Mouse (Mus musculus): ENCODE data around the gene Serpine1. TPM values are rescaled to one million over a fixed set of nuclear protein-coding genes. Genes with fewer than 3 reads are reported as not detected.

Gene Serpine1
- polyA plus RNA-seq, 1 experiment from 2014 or later, result 0.39 TPM

- Histone ChIP-seq H3K27me3 (ENCODE audit: low read depth, poor library complexity, severe bottlenecking) (peaks cover 56% of the 10 kb centered on the region), H3K4me3 (no peak overlapping the region), H3K9me3 (replicated peaks) (no peaks in the 10 kb centered on the region), H3K36me3 (no peaks in the 10 kb centered on the region), H3K27ac (no peak overlapping the region), H3K4me1 (peaks cover 9% of the 10 kb centered on the region)
- 58% methylated on average over 3 of the region's 3 CpGs for WGBS
- DNase-seq (ENCODE audit: low spot score), result no peak
These were observed 47.8 kb downstream of the Serpine1 start for GRCm38 (mm10) chr5:137024318-137024717.

GRCm38 (mm10) chr5:137015913-137016312, 56.2 kb downstream of the Serpine1 start:
- Histone ChIP-seq H3K27ac (no peak overlapping the region), H3K27me3 (ENCODE audit: low read depth, poor library complexity, severe bottlenecking) (no peaks in the 10 kb centered on the region), H3K36me3 (no peaks in the 10 kb centered on the region), H3K9me3 (replicated peaks) (no peaks in the 10 kb centered on the region), H3K4me1 (no peaks in the 10 kb centered on the region), H3K4me3 (no peak overlapping the region)
- WGBS, result 90% methylated on average over 3 of the region's 3 CpGs
- DNase-seq (ENCODE audit: low spot score), result no peak

GRCm38 (mm10) chr5:137012401-137012950, 59.6 kb downstream of the Serpine1 start:
- 81% methylated on average over 15 of the region's 15 CpGs for WGBS

More at GRCm38 (mm10) chr5:137012401-137012950, 59.6 kb downstream of the Serpine1 start:
- H3K36me3 ChIP-seq, result no peaks in the 10 kb centered on the region
- H3K27me3 ChIP-seq (ENCODE audit: low read depth, poor library complexity, severe bottlenecking), result no peaks in the 10 kb centered on the region
- no peak overlapping the region for H3K27ac ChIP-seq
- no peaks in the 10 kb centered on the region for H3K4me1 ChIP-seq
- no peak overlapping the region for H3K4me3 ChIP-seq
- no peaks in the 10 kb centered on the region for H3K9me3 ChIP-seq (replicated peaks)
- no peak for DNase-seq (ENCODE audit: low spot score)

Other genes with a start within 250 kb of the Serpine1 start
- 128 TPM in 2 replicates for gene Col26a1, start 189.1 kb downstream of the Serpine1 start, polyA plus RNA-seq (2016; fragmentation: Nextera tagmentation; extraction: Ambion mirVana)
- 73.6 and 84.0 TPM in 2 replicates for gene Ift22, start 164.1 kb downstream of the Serpine1 start, polyA plus RNA-seq (2016; fragmentation: Nextera tagmentation; extraction: Ambion mirVana)
- gene Fis1, start 119.0 kb downstream of the Serpine1 start, polyA plus RNA-seq (2016; fragmentation: Nextera tagmentation; extraction: Ambion mirVana), result 262 and 277 TPM in 2 replicates
- gene Cldn15, start 105.7 kb downstream of the Serpine1 start, polyA plus RNA-seq (2016; fragmentation: Nextera tagmentation; extraction: Ambion mirVana), result 0.13 and 0.39 TPM in 2 replicates
- 39.4 and 40.8 TPM in 2 replicates for gene Plod3, start 85.2 kb downstream of the Serpine1 start, polyA plus RNA-seq (2016; fragmentation: Nextera tagmentation; extraction: Ambion mirVana)
- 116 and 119 TPM in 2 replicates for gene Znhit1, start 84.2 kb downstream of the Serpine1 start, polyA plus RNA-seq (2016; fragmentation: Nextera tagmentation; extraction: Ambion mirVana)
- gene Vgf, start 45.9 kb downstream of the Serpine1 start, polyA plus RNA-seq (2016; fragmentation: Nextera tagmentation; extraction: Ambion mirVana), result 0.16 TPM in 1 of 2 replicates, not detected in the other
- 155 and 170 TPM in 2 replicates for gene Ap1s1, start 26.1 kb downstream of the Serpine1 start, polyA plus RNA-seq (2016; fragmentation: Nextera tagmentation; extraction: Ambion mirVana)
- gene Trim56, start 43.9 kb upstream of the Serpine1 start, polyA plus RNA-seq (2016; fragmentation: Nextera tagmentation; extraction: Ambion mirVana), result 5.6 and 7.0 TPM in 2 replicates
- not detected in 2 replicates for gene Muc3, start 77.1 kb upstream of the Serpine1 start, polyA plus RNA-seq (2016; fragmentation: Nextera tagmentation; extraction: Ambion mirVana)
- gene Muc3a, start 140.1 kb upstream of the Serpine1 start, polyA plus RNA-seq (2016; fragmentation: Nextera tagmentation; extraction: Ambion mirVana), result not detected in 2 replicates
- gene Ache, start 215.3 kb upstream of the Serpine1 start, polyA plus RNA-seq (2016; fragmentation: Nextera tagmentation; extraction: Ambion mirVana), result 1.7 and 1.8 TPM in 2 replicates
- 8.1 and 8.5 TPM in 2 replicates for gene Ufsp1, start 222.4 kb upstream of the Serpine1 start, polyA plus RNA-seq (2016; fragmentation: Nextera tagmentation; extraction: Ambion mirVana)
- 200 and 201 TPM in 2 replicates for gene Srrt, start 235.4 kb upstream of the Serpine1 start, polyA plus RNA-seq (2016; fragmentation: Nextera tagmentation; extraction: Ambion mirVana)
- 73.4 and 75.9 TPM in 2 replicates for gene Trip6, start 242.1 kb upstream of the Serpine1 start, polyA plus RNA-seq (2016; fragmentation: Nextera tagmentation; extraction: Ambion mirVana)